In the genomic region with DNA sequence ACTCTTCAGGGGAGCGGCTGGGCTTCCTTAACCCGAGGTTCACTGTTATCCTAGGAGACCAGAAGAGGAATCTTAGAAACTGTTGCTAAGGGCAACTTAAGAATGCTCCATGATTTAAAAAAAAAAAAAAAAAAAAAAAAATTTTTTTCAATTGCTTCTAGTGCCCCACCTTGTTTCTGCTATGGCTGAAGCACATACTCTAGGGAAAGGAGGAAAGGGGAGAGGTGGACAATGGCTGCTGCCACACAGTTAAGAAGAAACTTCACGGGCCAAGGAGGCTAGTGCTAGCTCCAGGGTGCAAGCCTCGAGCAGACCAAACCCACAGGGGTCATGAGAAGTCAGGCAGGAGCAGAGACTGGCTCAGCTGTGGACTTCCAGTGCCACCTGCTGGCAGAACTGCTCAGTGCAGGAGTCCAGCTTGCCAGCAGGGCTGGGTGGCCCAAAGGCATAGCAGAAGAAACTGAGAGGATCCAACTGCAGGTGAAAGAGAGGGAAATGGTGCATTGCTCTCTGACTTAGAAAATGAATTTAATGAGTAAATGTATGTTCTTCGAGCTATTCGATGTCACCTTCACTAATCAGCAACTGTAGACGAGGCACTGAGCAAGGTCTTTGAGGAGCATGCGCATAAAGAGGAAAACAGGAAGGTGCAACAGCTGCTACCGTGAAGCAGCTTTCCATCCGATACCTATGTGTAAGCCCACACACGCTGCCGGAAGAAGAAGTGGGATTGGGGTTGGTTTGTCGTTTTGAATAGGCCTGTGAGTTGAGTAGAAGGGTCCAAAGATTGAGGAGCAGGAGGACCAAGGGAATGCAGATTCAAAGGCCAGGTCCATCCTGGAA, we compare ENCODE assay signal across 8 mouse cellular contexts. TPM values are rescaled to one million over a fixed set of nuclear protein-coding genes. Genes with fewer than 3 reads are reported as not detected.
DNase-seq lines count a peak whose midpoint lies in the region; ATAC-seq lines count a peak whose summit lies in the region.

No protein-coding gene starts in this region.

- peak; percentile 88 for DNase-seq in R1 (ENCODE audit: low read depth, low spot score)
- peak; percentile 95 to 96 for DNase-seq in cerebellum, postnatal 10 days
- DNase-seq in gastrocnemius, adult 18-20 months (ENCODE audit: low spot score): peak; percentile 90
- DNase-seq in hindlimb bud, embryonic 11.5 days (ENCODE audit: extremely low spot score, low read depth, low spot score): peak; percentile 76
- DNase-seq in left cerebral cortex, adult 18-20 months (ENCODE audit: low spot score in 2 of 2): peak; percentile 86 to 92
- DNase-seq in right cerebral cortex, adult 2 months (ENCODE audit: low spot score in 2 of 2): peak; percentile 88 to 90
- peak; percentile 61 for DNase-seq in urinary bladder, postnatal 10 days (ENCODE audit: low spot score)

- ATAC-seq in megakaryocyte progenitor cell, adult 5-6 weeks (replicated peaks; ENCODE audit: poor library complexity): peak; percentile 98

RNA-seq across cellular contexts. Expression of gene Dnajb12, which starts 14.3 kb away (rescaled TPM):
- 10 to 100 TPM; 73.4 to 80.1 TPM for total RNA-seq in gastrocnemius, adult 18-20 months (2021)
- total RNA-seq in left cerebral cortex, adult 18-20 months (2021): 10 to 100 TPM; 47.3 to 49.6 TPM
- 21.1 and 23.3 TPM in 2 replicates for total RNA-seq in megakaryocyte progenitor cell, adult 5-6 weeks (2015)
- total RNA-seq in megakaryocyte progenitor cell, adult 5-6 weeks (2017): 19.3 and 20.2 TPM in 2 replicates

Comparison
In these comparisons a context has a peak if more than half of its experiments do, and no peak if none do; other contexts are left out.
1. Peak in every context shown above with its lines: DNase-seq and ATAC-seq.